Mouse (Mus musculus): ENCODE measurements around the gene Arfip1. TPM values are rescaled to one million over a fixed set of nuclear protein-coding genes. Genes with fewer than 3 reads are reported as not detected.

The Arfip1 gene
- polyA plus RNA-seq, 1 experiment from 2014 or later: 60.8 TPM

DNA sequence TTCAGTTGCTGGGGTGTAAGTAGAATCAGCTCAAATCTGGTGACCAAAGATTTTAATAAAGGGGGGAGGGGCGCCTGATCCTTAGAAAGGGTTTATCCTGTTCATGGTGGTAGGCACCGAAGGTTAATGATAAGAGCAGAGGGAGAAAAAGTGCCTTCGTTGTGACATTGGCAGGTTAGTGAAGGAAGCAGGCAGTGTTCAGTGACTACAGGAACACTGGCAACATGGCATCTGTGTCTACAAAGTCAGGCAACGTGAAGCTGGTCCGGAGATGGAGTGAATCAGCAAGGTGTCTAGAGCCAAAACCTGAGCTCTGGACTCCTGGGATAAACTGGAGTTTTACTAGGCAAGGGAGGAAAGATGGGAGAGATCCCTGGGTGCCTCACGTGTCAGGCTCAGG is 16.3 kb upstream of the Arfip1 start:
- Histone ChIP-seq H3K4me3 (ENCODE audit: low read depth, low read length) (no peak overlapping the region), H3K4me2 (replicated peaks; ENCODE audit: low read depth, low read length) (no peak overlapping the region), H3K9me3 (ENCODE audit: low read length) (no peaks in the 10 kb centered on the region), H3K9ac (replicated peaks; ENCODE audit: low read depth) (no peak overlapping the region), H3K4me1 (ENCODE audit: insufficient read depth, low read depth, low read length) (peaks cover 11% of the 10 kb centered on the region; the same call in 1 of the 2 replicates), H3K27ac (ENCODE audit: low read length) (peak overlapping the region; percentile 28), H3K36me3 (ENCODE audit: insufficient read depth, low read length) (no peaks in the 10 kb centered on the region), H3K27me3 (replicated peaks; ENCODE audit: insufficient read depth, low read length) (no peaks in the 10 kb centered on the region)
- no peak for ATAC-seq
- no peak for DNase-seq (ENCODE audit: low spot score)
- no peak for TF ChIP-seq CTCF (IDR thresholded peaks at IDR 0.05)
- TF ChIP-seq EP300 (IDR thresholded peaks at IDR 0.05): no peak
- 67% methylated on average over 6 of the region's 6 CpGs for WGBS

DNA sequence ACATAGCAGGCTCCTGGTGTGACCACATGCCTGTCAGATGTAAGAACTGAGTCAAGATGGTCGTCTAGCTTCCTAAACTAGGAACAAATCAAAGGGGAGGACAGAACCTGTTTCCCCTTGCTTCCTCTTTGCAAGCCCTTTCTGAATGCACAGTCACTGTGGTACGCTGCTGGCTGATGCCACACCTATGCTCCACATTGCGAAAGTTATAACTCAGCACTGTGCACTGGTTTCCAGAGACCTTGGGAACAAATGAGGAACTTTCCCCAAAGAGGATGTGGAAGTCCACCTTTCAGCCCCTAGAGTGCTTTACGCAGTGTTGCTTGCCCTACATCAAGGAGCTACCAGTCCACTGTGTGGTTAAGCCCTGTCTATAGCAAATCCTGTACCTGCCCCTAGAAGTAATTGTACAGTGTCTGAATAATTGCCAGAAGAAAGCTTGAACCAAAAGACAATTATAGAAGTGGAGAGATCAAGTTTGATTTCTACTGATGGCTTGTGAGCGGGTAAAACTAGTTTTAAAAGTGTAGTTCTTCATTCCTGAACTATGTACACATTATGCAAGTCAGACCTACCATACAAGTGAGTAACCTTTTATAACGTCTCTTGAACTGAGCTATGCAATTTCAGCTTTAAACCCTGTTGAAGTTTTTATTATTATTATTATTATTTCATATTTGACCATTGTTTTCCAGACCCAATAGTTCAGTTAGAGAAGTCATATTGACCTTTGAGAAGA is 15.7 kb upstream of the Arfip1 start:
- H3K4me1 ChIP-seq (ENCODE audit: insufficient read depth, low read depth, low read length): peaks cover 11% of the 10 kb centered on the region; the same call in 1 of the 2 replicates
- H3K4me2 ChIP-seq (replicated peaks; ENCODE audit: low read depth, low read length): no peak overlapping the region
- no peak overlapping the region for H3K4me3 ChIP-seq (ENCODE audit: low read depth, low read length)
- peak overlapping the region; percentile 71 for H3K27ac ChIP-seq (ENCODE audit: low read length)
- H3K27me3 ChIP-seq (replicated peaks; ENCODE audit: insufficient read depth, low read length): no peaks in the 10 kb centered on the region
- no peaks in the 10 kb centered on the region for H3K36me3 ChIP-seq (ENCODE audit: insufficient read depth, low read length)
- no peak overlapping the region for H3K9ac ChIP-seq (replicated peaks; ENCODE audit: low read depth)
- DNase-seq (ENCODE audit: low spot score) (peak; percentile 87), ATAC-seq (peak; percentile 88)
- WGBS: 48% methylated on average over 6 of the region's 6 CpGs
- no peaks in the 10 kb centered on the region for H3K9me3 ChIP-seq (ENCODE audit: low read length)
- peak; percentile 41; the same call in 1 of the 2 replicates for TF ChIP-seq EP300 (IDR thresholded peaks at IDR 0.05)
- no peak for TF ChIP-seq CTCF (IDR thresholded peaks at IDR 0.05)

DNA sequence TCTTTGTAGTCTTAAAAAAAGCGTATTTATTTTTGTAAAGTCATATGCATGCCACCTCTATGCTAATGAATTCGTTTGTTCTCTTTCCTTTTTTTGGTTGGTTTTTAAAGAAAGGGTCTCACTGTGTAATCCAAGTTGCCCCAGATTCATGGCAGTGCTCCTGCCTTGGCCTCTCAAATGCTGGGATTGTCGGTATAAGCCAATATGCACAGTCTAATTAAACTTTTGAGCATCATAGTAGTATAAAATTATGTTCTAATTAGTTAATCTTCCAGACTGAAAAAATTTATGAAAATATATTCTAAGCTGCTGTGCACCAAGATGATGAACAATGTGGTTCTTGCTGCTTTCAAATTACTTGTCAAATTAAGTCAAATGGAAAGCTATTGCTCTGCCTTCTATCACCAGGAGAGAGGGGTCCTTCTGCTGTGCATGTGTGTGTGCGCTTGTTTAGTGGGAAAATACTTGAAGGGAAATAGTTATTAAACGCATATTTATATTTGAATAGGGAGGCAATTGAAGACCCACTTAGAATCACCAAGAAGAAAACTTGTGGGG is 13.3 kb upstream of the Arfip1 start:
- Histone ChIP-seq H3K4me2 (replicated peaks; ENCODE audit: low read depth, low read length) (peak overlapping the region; percentile 64; the same call in 1 of the 2 replicates), H3K36me3 (ENCODE audit: insufficient read depth, low read length) (no peaks in the 10 kb centered on the region), H3K4me3 (ENCODE audit: low read depth, low read length) (peak overlapping the region; percentile 35; the same call in 1 of the 2 replicates), H3K27me3 (replicated peaks; ENCODE audit: insufficient read depth, low read length) (no peaks in the 10 kb centered on the region), H3K9ac (replicated peaks; ENCODE audit: low read depth) (no peak overlapping the region), H3K9me3 (ENCODE audit: low read length) (no peaks in the 10 kb centered on the region), H3K27ac (ENCODE audit: low read length) (no peak overlapping the region), H3K4me1 (ENCODE audit: insufficient read depth, low read depth, low read length) (0 out of 2 replicates have a peak, but pooled peaks cover 4% of the 10 kb centered on the region)
- TF ChIP-seq CTCF (IDR thresholded peaks at IDR 0.05) (no peak), EP300 (IDR thresholded peaks at IDR 0.05) (no peak)
- no peak for ATAC-seq
- no peak for DNase-seq (ENCODE audit: low spot score)
- WGBS: 42% methylated on average over 5 of the region's 5 CpGs

DNA sequence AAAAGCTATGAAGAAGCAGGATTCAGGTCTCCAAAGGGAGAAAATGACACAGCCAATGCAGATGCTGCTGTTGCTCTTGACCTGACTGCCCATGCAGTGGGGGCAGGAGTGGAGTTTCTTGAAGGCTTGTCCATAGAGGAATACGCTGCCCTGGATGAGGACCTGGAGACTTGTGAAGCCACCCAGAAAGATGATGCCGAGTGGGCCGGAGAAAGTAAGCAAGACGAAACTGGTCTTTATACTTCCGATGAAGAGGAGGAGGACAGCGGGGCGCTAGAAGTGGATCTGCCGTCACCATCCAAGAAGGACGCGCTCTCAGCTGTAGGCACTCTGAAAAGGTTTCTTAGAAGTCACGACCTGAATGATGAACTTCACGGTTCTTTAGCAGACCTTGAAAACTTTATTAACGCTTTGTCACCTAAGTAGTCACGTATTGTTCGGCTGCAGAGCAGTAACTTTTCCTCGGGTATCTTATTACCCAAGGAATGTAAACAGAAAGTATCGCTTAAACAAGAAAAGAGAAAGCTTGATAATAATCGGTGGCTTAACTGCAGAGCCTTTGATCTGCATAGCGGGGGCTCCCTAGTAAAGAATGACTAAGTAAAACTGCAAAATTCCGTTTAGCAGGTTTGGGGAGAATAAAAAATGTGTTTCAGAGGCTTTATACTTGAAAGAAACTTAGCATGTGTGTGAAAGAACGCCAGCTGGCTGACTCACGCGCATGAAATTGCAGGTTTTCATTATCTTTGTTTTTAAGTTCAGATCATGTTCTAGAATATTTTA is 12.7 kb upstream of the Arfip1 start:
- no peak for ATAC-seq

DNA sequence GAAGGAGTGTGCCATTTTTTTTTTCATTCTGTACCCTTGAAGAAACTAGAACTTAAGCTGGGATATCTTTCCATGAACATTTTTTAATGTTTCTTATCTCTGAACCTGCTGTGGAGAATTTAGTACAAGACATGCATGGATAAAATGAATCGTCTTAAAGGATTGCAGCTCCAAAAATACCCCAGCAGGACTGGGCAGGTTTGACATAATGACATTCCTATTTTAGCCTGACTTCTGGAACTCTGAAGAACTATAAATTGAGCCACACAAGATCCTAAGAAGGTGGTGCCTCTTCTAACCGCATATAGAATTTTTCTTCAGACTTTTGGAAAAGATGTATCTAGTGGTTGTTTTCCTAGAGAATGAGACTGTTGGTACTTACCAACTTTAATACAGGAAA is 10.8 kb upstream of the Arfip1 start, which contains the start of gene Tigd4:
Tigd4 (plus strand) TSS at position 301 of the 400 bp plus-strand sequence.
- TF ChIP-seq EP300 (IDR thresholded peaks at IDR 0.05) (no peak), CTCF (IDR thresholded peaks at IDR 0.05) (no peak)
- WGBS: 79% methylated on average over 2 of the region's 2 CpGs

More for the DNA sequence above, 12.7 kb upstream of the Arfip1 start:
- Histone ChIP-seq H3K27me3 (replicated peaks; ENCODE audit: insufficient read depth, low read length) (no peaks in the 10 kb centered on the region), H3K9me3 (ENCODE audit: low read length) (no peaks in the 10 kb centered on the region), H3K4me1 (ENCODE audit: insufficient read depth, low read depth, low read length) (0 out of 2 replicates have a peak, but pooled peaks cover 4% of the 10 kb centered on the region), H3K4me2 (replicated peaks; ENCODE audit: low read depth, low read length) (peak overlapping the region; percentile 64), H3K27ac (ENCODE audit: low read length) (no peak overlapping the region), H3K4me3 (ENCODE audit: low read depth, low read length) (peak overlapping the region; percentile 35), H3K36me3 (ENCODE audit: insufficient read depth, low read length) (no peaks in the 10 kb centered on the region), H3K9ac (replicated peaks; ENCODE audit: low read depth) (peak overlapping the region; percentile 24; the same call in 1 of the 2 replicates)
- 2% methylated on average over 23 of the region's 23 CpGs for WGBS
- no peak for TF ChIP-seq EP300 (IDR thresholded peaks at IDR 0.05)
- no peak for TF ChIP-seq CTCF (IDR thresholded peaks at IDR 0.05)
- peak; percentile 27 for DNase-seq (ENCODE audit: low spot score)

DNA sequence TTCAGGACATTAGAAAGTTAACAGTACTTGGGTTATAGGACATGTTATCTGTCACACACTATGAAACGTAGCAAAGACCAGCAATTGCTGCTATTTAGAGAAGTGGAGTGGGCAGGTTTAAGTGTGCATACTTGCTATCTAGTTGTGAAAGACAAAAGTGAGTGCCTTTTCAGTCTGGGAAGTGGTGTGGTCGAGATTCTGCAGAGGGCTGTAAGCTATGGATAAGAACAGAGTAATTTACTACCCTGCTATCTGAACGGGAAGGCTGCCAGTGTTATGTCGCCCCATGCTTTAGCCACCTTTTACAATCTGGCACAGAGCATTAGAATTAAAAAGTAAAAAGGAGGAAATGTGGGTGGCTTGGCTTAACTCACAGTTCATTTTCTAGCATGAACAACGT is 4.3 kb upstream of the Arfip1 start:
- no peak overlapping the region for H3K9ac ChIP-seq (replicated peaks; ENCODE audit: low read depth)
- H3K36me3 ChIP-seq (ENCODE audit: insufficient read depth, low read length): no peaks in the 10 kb centered on the region
- peak; percentile 48 for DNase-seq (ENCODE audit: low spot score)
- H3K27ac ChIP-seq (ENCODE audit: low read length): no peak overlapping the region
- no peak overlapping the region for H3K4me2 ChIP-seq (replicated peaks; ENCODE audit: low read depth, low read length)
- H3K4me1 ChIP-seq (ENCODE audit: insufficient read depth, low read depth, low read length): no peaks in the 10 kb centered on the region; the same call in 1 of the 2 replicates
- no peak overlapping the region for H3K4me3 ChIP-seq (ENCODE audit: low read depth, low read length)
- H3K9me3 ChIP-seq (ENCODE audit: low read length): no peaks in the 10 kb centered on the region
- no peak for ATAC-seq
- TF ChIP-seq CTCF (IDR thresholded peaks at IDR 0.05) (no peak), EP300 (IDR thresholded peaks at IDR 0.05) (no peak)
- WGBS: 18% methylated on average over 5 of the region's 5 CpGs
- H3K27me3 ChIP-seq (replicated peaks; ENCODE audit: insufficient read depth, low read length): no peaks in the 10 kb centered on the region

More for the DNA sequence above, 10.8 kb upstream of the Arfip1 start, which contains the start of gene Tigd4:
- H3K27me3 ChIP-seq (replicated peaks; ENCODE audit: insufficient read depth, low read length): no peaks in the 10 kb centered on the region
- no peak within 1 kb of the TSS for H3K27ac ChIP-seq (ENCODE audit: low read length)
- DNase-seq (ENCODE audit: low spot score) (no peak), ATAC-seq (no peak)
- H3K9me3 ChIP-seq (ENCODE audit: low read length): no peaks in the 10 kb centered on the region
- H3K4me1 ChIP-seq (ENCODE audit: insufficient read depth, low read depth, low read length): 0 out of 2 replicates have a peak, but pooled peaks cover 4% of the 10 kb centered on the region
- H3K4me3 ChIP-seq (ENCODE audit: low read depth, low read length): no peak within 1 kb of the TSS
- no peak within 1 kb of the TSS for H3K4me2 ChIP-seq (replicated peaks; ENCODE audit: low read depth, low read length)
- no peak within 1 kb of the TSS for H3K9ac ChIP-seq (replicated peaks; ENCODE audit: low read depth)
- no peaks in the 10 kb centered on the region for H3K36me3 ChIP-seq (ENCODE audit: insufficient read depth, low read length)
